8 mouse cellular contexts compared by ENCODE assay signal in the genomic region with DNA sequence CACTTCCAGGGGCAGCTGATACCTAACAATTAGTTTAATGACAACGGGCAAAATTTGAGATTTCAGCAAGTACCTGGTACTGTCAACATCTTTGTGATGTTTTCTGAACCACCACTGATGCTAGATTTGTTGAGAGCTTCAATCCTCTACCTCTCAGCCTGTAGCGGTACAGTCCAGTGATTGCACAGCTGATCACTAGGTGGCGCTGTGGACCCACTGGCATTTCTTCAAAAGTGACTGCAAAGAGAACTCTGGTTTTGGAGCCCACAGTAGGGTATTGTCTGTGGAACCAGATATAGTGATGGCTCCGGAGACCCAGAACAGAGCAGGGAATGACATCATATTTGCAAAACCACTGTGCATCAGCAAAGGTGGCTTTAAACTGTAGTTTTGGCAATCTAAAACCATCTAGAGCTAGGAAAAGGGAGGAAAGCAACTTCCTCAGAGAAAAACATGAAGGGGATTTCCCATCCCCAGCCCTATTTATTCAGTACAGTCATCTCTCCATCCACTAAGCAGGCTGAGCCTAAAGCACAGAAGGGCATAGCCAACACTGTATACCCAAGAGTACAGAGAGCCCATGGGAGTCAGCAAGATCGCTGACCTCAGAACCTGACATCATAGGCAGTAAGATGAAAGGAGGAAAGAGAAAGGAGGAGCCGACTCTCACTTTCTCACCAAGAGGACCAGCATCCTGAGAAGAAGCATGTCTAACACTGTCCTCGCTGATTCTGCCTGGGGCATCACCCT.
A peak's percentile ranks its signal among the peaks of the same experiment; 100 is the strongest.
DNase-seq lines count a peak whose midpoint lies in the region; ATAC-seq and TF ChIP-seq lines count a peak whose summit lies in the region.

No protein-coding gene starts in this region.

- peak; percentile 40 for DNase-seq in forebrain, embryonic 10.5 days (ENCODE audit: extremely low spot score, low spot score)
- no peak for DNase-seq in G1E (ENCODE audit: low spot score)
- peak; percentile 12 to 42 for DNase-seq in cerebellum, postnatal 25 days
- DNase-seq in heart, postnatal 10 days: peak; percentile 41 to 66
- peak; percentile 25 to 74 for DNase-seq in layer of hippocampus, postnatal 25 days (ENCODE audit: extremely low spot score in 1 of 2, low spot score in 1 of 2)
- DNase-seq in spleen, postnatal 36 days (ENCODE audit: low spot score in 2 of 2): peak; percentile 48 to 52

- no peaks in the 10 kb centered on the region for H3K9me3 ChIP-seq in forebrain, embryonic 10.5 days
- H3K9me3 ChIP-seq in forebrain, embryonic 15.5 days: no peaks in the 10 kb centered on the region
- no peaks in the 10 kb centered on the region for H3K9me3 ChIP-seq in G1E (replicated peaks)
- H3K9me3 ChIP-seq in megakaryocyte, embryonic 14.5 days: no peaks in the 10 kb centered on the region

- H3K27ac ChIP-seq in forebrain, embryonic 10.5 days: no peak overlapping the region
- H3K27ac ChIP-seq in forebrain, embryonic 15.5 days (replicated peaks): no peak overlapping the region

- ATAC-seq in forebrain, embryonic 15.5 days (replicated peaks): no peak
- no peak for ATAC-seq in G1E (ENCODE audit: extremely low read depth, insufficient number of reproducible peaks, low FRiP score, poor library complexity, severe bottlenecking)

- H3K4me1 ChIP-seq in forebrain, embryonic 10.5 days: no peaks in the 10 kb centered on the region
- no peaks in the 10 kb centered on the region for H3K4me1 ChIP-seq in forebrain, embryonic 15.5 days
- peaks cover 44% of the 10 kb centered on the region for H3K4me1 ChIP-seq in G1E (ENCODE audit: insufficient read depth, low read depth, low read length)
- H3K4me1 ChIP-seq in megakaryocyte, embryonic 14.5 days: peaks cover 42% of the 10 kb centered on the region

- no peaks in the 10 kb centered on the region for H3K27me3 ChIP-seq in forebrain, embryonic 10.5 days (ENCODE audit: poor library complexity, severe bottlenecking)
- H3K27me3 ChIP-seq in forebrain, embryonic 15.5 days: no peaks in the 10 kb centered on the region
- H3K27me3 ChIP-seq in G1E (ENCODE audit: insufficient read depth, low read length): no peaks in the 10 kb centered on the region
- H3K27me3 ChIP-seq in megakaryocyte, embryonic 14.5 days (replicated peaks): no peaks in the 10 kb centered on the region

- intact Hi-C loops in heart, postnatal 10 days (cut with DNase I): no loop called here

- no peak overlapping the region for H3K4me2 ChIP-seq in forebrain, embryonic 15.5 days (replicated peaks)

- no peaks in the 10 kb centered on the region for H3K36me3 ChIP-seq in forebrain, embryonic 10.5 days (replicated peaks)
- H3K36me3 ChIP-seq in forebrain, embryonic 15.5 days: no peaks in the 10 kb centered on the region
- H3K36me3 ChIP-seq in G1E (replicated peaks): no peaks in the 10 kb centered on the region
- no peaks in the 10 kb centered on the region for H3K36me3 ChIP-seq in megakaryocyte, embryonic 14.5 days (replicated peaks; ENCODE audit: low read length)

- H3K9ac ChIP-seq in forebrain, embryonic 15.5 days (replicated peaks): no peak overlapping the region

- 47% methylated on average over 7 of the region's 7 CpGs for WGBS in forebrain, embryonic 10.5 days
- 45% methylated on average over 7 of the region's 7 CpGs for whole genome bisulfite sequencing in forebrain, embryonic 15.5 days

- H3K4me3 ChIP-seq in forebrain, embryonic 10.5 days: no peak overlapping the region
- no peak overlapping the region for H3K4me3 ChIP-seq in forebrain, embryonic 15.5 days
- H3K4me3 ChIP-seq in G1E (ENCODE audit: low read depth, low read length): peak overlapping the region; percentile 37; the same call in 1 of the 2 replicates
- H3K4me3 ChIP-seq in megakaryocyte, embryonic 14.5 days (replicated peaks): peak overlapping the region; percentile 70

- TF ChIP-seq CTCF in G1E (IDR thresholded peaks at IDR 0.05; ENCODE audit: low read depth, low read length): peak; percentile 98

Comparison
In these comparisons a context has a peak if more than half of its experiments do, and no peak if none do; other contexts are left out.
1. H3K4me3 ChIP-seq: peak in G1E (single experiment) and megakaryocyte, embryonic 14.5 days (single experiment); none in forebrain, embryonic 10.5 days (single experiment) and forebrain, embryonic 15.5 days (single experiment).